Mouse (Mus musculus) embryonic facial prominence, embryonic 10.5 days (tissue): ENCODE measurements around the gene BC004004. TPM values are rescaled to one million over a fixed set of nuclear protein-coding genes. Genes with fewer than 3 reads are reported as not detected.
"Not testable (repeated sequence)": the region's sequence is repeated elsewhere in the genome, so short reads cannot be mapped to it uniquely, and the experiment has no call there.

Experiments
- DNase-seq: peaks from one replicate; pipeline ENCODE4 v3.0.0-alpha.2; 2017; ENCODE audit warnings: low spot score
- H3K27ac ChIP-seq: fragments of 300-500 bp; sonication (generic); replicated peaks from 2 replicates; pipeline ENCODE4 v1.5.1; 2016; ENCODE audit warnings: mild to moderate bottlenecking
- H3K27me3 ChIP-seq: fragments of 300-500 bp; sonication (generic); replicated peaks from 2 replicates; pipeline ENCODE4 v1.6.1; 2016; ENCODE audit warnings: low read depth, mild to moderate bottlenecking; ENCODE audit not compliant: poor library complexity, severe bottlenecking
- H3K36me3 ChIP-seq: fragments of 300-500 bp; sonication (generic); replicated peaks from 2 replicates; pipeline ENCODE4 v1.6.1; 2016; ENCODE audit warnings: mild to moderate bottlenecking, moderate library complexity
- H3K4me1 ChIP-seq: fragments of 300-500 bp; sonication (generic); 2 replicates; pipeline ENCODE4 v1.6.1; 2016
- H3K4me3 ChIP-seq: fragments of 300-500 bp; sonication (generic); 2 replicates; pipeline ENCODE4 v1.5.1; 2016; ENCODE audit warnings: mild to moderate bottlenecking, moderate library complexity
- H3K9me3 ChIP-seq: fragments of 300-500 bp; sonication (generic); 2 replicates; pipeline ENCODE4 v1.6.1; 2016; ENCODE audit warnings: mild to moderate bottlenecking
- WGBS: fragments of 180-500 bp; shearing (Covaris S2); methylation state at CpG from one replicate; pipeline ENCODE4 v1.1.7; 2016; 5-methylcytosine and 5-hydroxymethylcytosine counted together
- polyA plus RNA-seq: library from polyadenylated mRNA; unstranded; fragments of >200 nt; fragmentation: Nextera tagmentation; extraction: Ambion mirVana; gene quantifications from 2 replicates; pipeline ENCODE4 v1.2.1, GENCODE M21; 2016

Gene BC004004
- polyA plus RNA-seq, 1 experiment from 2014 or later: 47.8 TPM

DNA sequence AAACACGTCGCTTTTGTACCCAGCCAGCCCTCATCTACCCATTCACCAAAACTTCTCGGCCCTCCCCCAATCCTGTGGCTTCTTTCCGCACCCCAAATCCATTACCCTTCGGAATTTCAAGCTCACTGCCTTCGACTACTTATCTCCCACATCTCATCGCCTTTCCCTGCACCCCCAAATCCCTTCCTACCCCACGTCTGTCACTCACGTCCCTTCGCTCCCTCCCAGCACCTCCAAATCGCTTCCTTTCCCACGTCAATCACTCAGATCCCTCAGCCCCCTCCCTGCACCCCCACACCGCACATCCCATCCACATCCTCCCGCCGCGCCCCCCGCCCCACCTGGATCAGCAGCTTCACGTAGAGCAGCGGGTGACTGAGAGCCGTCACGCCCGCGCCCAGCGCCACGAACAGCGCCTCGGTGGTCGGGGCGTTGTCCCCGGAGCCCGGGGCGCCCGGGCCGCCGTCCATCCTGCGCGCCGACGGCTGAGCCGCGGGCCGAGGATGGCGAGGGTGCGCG, 78.6 kb downstream of the BC004004 start:
- under 1% methylated on average over 45 of the region's 45 CpGs for WGBS
- Histone ChIP-seq H3K9me3 (no peaks in the 10 kb centered on the region), H3K27me3 (no peaks in the 10 kb centered on the region), H3K4me1 (peaks cover 41% of the 10 kb centered on the region), H3K4me3 (peak overlapping the region; percentile 98), H3K27ac (peak overlapping the region; percentile 97), H3K36me3 (peaks cover 32% of the 10 kb centered on the region)
- no peak for DNase-seq

GRCm38 (mm10) chr17:29347645-29348256, 79.2 kb downstream of the BC004004 start, which contains the start of gene Mtch1:
Mtch1 (minus strand) TSS chr17:29347934.
- Histone ChIP-seq H3K27ac (peak within 1 kb of the TSS; percentile 97), H3K36me3 (peaks cover 26% of the 10 kb centered on the region), H3K4me1 (peaks cover 35% of the 10 kb centered on the region), H3K9me3 (no peaks in the 10 kb centered on the region), H3K27me3 (no peaks in the 10 kb centered on the region), H3K4me3 (peak within 1 kb of the TSS; percentile 98)
- peak; percentile 100 for DNase-seq
- 1% methylated on average over 53 of the region's 53 CpGs for WGBS

DNA sequence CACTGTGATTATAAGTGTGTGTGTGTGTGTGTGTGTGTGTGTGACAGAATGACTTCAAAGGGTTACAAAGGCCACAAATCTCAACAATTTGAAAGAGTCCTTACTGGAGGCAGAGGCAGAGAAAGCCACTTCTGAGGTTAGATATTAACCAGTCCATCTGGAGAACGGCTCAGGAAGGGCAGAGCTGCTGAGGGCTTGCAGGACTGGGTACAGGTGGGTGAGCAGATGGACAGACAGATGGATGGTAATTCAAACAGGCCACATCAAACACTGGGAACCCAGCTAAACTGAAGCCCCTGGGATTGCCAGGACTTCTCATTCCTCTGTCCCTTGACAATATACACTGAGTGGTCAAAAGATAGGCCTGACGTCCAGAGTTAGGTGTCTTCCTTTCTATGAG, 80.4 kb downstream of the BC004004 start:
- no peak for DNase-seq
- Histone ChIP-seq H3K36me3 (peaks cover 14% of the 10 kb centered on the region), H3K4me3 (no peak overlapping the region), H3K27ac (no peak overlapping the region), H3K4me1 (peaks cover 28% of the 10 kb centered on the region), H3K9me3 (no peaks in the 10 kb centered on the region), H3K27me3 (no peaks in the 10 kb centered on the region)
- WGBS: 85% methylated on average over 2 of the region's 2 CpGs

GRCm38 (mm10) chr17:29351056-29351455, 82.5 kb downstream of the BC004004 start:
- H3K36me3 ChIP-seq, DNase-seq, H3K4me3 ChIP-seq, H3K27ac ChIP-seq, H3K9me3 ChIP-seq, H3K27me3 ChIP-seq: not testable (repeated sequence)
- peaks cover 34% of the 10 kb centered on the region for H3K4me1 ChIP-seq
- 74% methylated on average over 5 of the region's 5 CpGs for WGBS

DNA sequence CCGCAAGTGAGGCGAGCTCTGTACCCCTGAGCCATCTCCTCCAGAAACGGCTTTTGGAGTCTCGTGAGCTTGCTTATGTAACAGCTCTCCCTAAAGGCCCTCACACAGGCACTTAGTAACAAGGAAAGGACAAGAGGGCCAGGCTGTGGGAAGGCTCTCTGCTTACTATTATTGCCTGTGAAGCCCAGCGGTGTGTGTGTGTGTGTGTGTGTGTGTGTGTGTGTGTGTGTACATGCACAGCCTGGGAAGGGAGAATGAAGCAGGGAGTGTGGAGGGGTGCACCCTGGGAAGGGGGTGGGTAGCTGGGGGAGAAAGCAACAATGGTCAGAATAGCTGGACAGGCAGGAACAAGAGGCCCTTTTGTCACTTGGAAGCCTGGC, 86.9 kb downstream of the BC004004 start:
- Histone ChIP-seq H3K27ac (peak overlapping the region; percentile 89), H3K4me3 (peak overlapping the region; percentile 53), H3K9me3 (no peaks in the 10 kb centered on the region), H3K27me3 (no peaks in the 10 kb centered on the region), H3K4me1 (peaks cover 30% of the 10 kb centered on the region), H3K36me3 (no peaks in the 10 kb centered on the region)
- 58% methylated on average over 5 of the region's 5 CpGs for WGBS
- no peak for DNase-seq

DNA sequence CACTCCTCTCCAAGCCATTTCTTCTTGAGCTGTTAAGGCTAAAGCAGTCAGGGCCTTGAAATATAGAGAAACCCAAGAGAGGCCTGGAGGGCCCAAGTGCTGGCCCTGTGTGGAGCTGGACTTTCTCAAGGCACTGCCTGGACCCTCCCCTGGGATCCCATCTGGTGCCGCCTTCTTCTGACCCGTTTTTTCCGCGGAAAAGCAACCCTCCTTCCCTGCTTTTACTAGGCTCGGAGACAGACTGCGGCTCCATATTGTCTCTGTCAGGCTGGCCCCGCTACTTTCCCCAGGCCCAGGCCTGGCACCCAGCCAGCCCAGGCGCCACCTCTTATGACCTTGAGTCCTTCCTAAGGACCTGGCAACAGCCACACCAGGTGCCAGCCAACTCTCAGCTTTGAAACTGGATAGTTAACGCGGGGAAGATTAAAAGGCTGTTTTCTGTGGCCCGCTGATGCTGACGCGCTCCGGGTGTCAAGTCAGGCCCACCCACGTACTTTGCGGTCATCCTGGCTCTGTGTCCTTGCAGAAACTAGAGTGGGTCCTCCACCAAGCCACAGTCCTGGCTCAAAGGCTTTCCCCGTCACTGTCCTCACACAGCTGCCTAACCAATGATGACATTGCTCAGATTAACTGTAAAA, 87.4 kb downstream of the BC004004 start:
- peak overlapping the region; percentile 53 for H3K4me3 ChIP-seq
- no peaks in the 10 kb centered on the region for H3K36me3 ChIP-seq
- peaks cover 36% of the 10 kb centered on the region for H3K4me1 ChIP-seq
- WGBS: 35% methylated on average over 17 of the region's 17 CpGs
- no peaks in the 10 kb centered on the region for H3K27me3 ChIP-seq
- no peaks in the 10 kb centered on the region for H3K9me3 ChIP-seq
- H3K27ac ChIP-seq: peak overlapping the region; percentile 89
- DNase-seq: peak; percentile 64

- DNase-seq: peak; percentile 89
- H3K27me3 ChIP-seq: no peaks in the 10 kb centered on the region
- no peaks in the 10 kb centered on the region for H3K36me3 ChIP-seq
- peaks cover 41% of the 10 kb centered on the region for H3K4me1 ChIP-seq
- WGBS: 2% methylated on average over 11 of the region's 11 CpGs
- H3K9me3 ChIP-seq: no peaks in the 10 kb centered on the region
- H3K4me3 ChIP-seq: peak overlapping the region; percentile 53
- H3K27ac ChIP-seq: peak overlapping the region; percentile 89
Measured at GRCm38 (mm10) chr17:29356479-29356856, 87.9 kb downstream of the BC004004 start.

GRCm38 (mm10) chr17:29356882-29357281, 88.3 kb downstream of the BC004004 start:
- Histone ChIP-seq H3K27me3 (no peaks in the 10 kb centered on the region), H3K36me3 (no peaks in the 10 kb centered on the region), H3K4me3 (peak overlapping the region; percentile 53), H3K27ac (peak overlapping the region; percentile 89), H3K4me1 (peaks cover 44% of the 10 kb centered on the region), H3K9me3 (no peaks in the 10 kb centered on the region)
- no peak for DNase-seq
- 9% methylated on average over 9 of the region's 9 CpGs for WGBS

GRCm38 (mm10) chr17:29358928-29359327, 90.3 kb downstream of the BC004004 start:
- no peaks in the 10 kb centered on the region for H3K36me3 ChIP-seq
- no peak overlapping the region for H3K4me3 ChIP-seq
- 59% methylated on average over 3 of the region's 3 CpGs for WGBS
- no peaks in the 10 kb centered on the region for H3K27me3 ChIP-seq
- H3K9me3 ChIP-seq: no peaks in the 10 kb centered on the region
- peaks cover 47% of the 10 kb centered on the region for H3K4me1 ChIP-seq
- DNase-seq: no peak
- H3K27ac ChIP-seq: no peak overlapping the region

DNA sequence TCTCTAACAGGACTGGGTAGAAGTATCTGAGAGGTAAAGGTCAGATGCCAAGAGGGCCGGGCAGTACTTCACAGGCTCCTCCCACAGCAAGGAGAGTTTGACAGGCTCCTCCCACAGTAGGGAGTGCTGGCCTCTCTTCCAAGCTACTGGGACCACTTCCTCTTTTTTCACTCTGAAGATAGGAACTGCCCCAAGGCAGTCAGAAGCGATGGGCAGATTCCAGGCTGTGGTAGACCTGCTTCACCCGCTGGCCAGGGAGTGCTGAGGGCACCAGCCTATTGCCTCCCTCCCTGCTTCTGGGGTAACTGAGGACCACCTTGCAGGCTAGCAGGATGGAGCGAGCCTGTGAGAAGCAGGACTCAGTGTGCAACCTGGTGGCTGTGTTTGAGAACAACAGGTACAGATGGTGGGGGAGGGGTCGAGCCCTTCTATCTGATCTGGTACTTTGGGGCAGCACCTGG, 92.2 kb downstream of the BC004004 start, which contains the start of gene Fgd2:
Fgd2 (plus strand) TSS at position 154 of the 461 bp plus-strand sequence.
- H3K9me3 ChIP-seq: no peaks in the 10 kb centered on the region
- peak within 1 kb of the TSS; percentile 23; the same call in 1 of the 2 replicates for H3K4me3 ChIP-seq
- 23% methylated on average over 5 of the region's 5 CpGs for WGBS
- no peaks in the 10 kb centered on the region for H3K36me3 ChIP-seq
- H3K27ac ChIP-seq: 0 out of 2 replicates have a peak within 1 kb of the TSS, but pooled peaks have one; percentile 32
- H3K27me3 ChIP-seq: no peaks in the 10 kb centered on the region
- DNase-seq: no peak
- peaks cover 35% of the 10 kb centered on the region for H3K4me1 ChIP-seq

DNA sequence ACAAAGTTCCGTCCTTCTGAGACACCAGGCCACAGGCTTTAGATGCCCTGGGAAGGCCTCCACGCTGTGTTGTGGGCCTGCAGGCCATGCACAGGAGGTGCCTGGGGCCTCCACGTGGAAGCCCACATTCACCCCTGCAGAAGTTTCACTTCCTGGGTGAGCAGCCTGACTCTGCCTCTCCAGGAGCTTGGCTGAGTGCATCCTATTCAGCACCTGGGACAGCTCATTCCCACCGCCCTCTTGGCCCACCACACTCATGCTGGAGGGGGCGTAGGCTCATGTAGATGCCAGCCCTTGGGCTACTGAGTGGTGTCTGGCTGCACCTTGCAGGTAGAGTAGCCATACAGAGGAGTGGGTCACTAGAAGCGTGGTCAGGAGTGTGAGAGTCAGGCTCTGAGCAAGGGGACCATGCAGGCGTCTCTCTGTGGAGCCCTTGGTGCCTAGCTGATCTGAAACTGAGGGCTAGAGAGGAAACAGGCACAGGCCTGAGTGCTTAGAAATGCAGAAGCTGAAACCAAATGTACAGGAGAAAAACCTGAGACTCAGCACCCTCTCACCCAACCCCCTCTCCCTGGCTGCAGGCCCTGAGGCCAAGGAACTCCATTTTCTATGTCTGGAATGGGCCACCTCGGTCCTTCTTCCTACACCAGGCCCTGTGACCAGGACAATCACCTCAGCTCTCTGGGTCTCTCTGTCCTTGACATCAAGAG, 93.5 kb downstream of the BC004004 start:
- Histone ChIP-seq H3K4me1 (peaks cover 21% of the 10 kb centered on the region), H3K27ac (no peak overlapping the region), H3K9me3 (no peaks in the 10 kb centered on the region), H3K4me3 (no peak overlapping the region), H3K36me3 (no peaks in the 10 kb centered on the region), H3K27me3 (no peaks in the 10 kb centered on the region)
- 55% methylated on average over 8 of the region's 8 CpGs for WGBS
- DNase-seq: peak; percentile 50

- Histone ChIP-seq H3K36me3 (no peaks in the 10 kb centered on the region), H3K27me3 (peaks cover 6% of the 10 kb centered on the region; the same call in 1 of the 2 replicates), H3K4me3 (no peak overlapping the region), H3K9me3 (no peaks in the 10 kb centered on the region), H3K27ac (no peak overlapping the region), H3K4me1 (peaks cover 19% of the 10 kb centered on the region)
- no peak for DNase-seq
- 89% methylated on average over 8 of the region's 8 CpGs for WGBS
Measured at GRCm38 (mm10) chr17:29363109-29363508, 94.5 kb downstream of the BC004004 start.
